Mouse (Mus musculus) cerebellum, adult 9-10 months (tissue): ENCODE measurements at regions not wholly inside any gene's neighbourhood (a gene's known extent, or its start where the extent isn't known, plus 50 kb on each side); places are given as distances from the start of the nearest gene placed in this dataset.
A peak's percentile ranks its signal among the peaks of the same experiment; 100 is the strongest.
"Not testable (repeated sequence)": the region's sequence is repeated elsewhere in the genome, so short reads cannot be mapped to it uniquely, and the experiment has no call there.

Experiments used
- DNase-seq: peaks from one replicate; pipeline ENCODE4 v3.0.0; 2022

- not testable (repeated sequence) for DNase-seq
These were observed 73.0 kb downstream of the Prl2c3 start for GRCm38 (mm10) chr13:12726831-12727230.

- DNase-seq, result not testable (repeated sequence)
These were observed 81.8 kb downstream of the Prl2c3 start for GRCm38 (mm10) chr13:12717972-12718546.

GRCm38 (mm10) chr13:12711471-12712273, 88.2 kb downstream of the Prl2c3 start:
- DNase-seq, result no peak

- DNase-seq, result not testable (repeated sequence)
These were observed 96.9 kb downstream of the Prl2c3 start for GRCm38 (mm10) chr13:12702804-12703612.

DNA sequence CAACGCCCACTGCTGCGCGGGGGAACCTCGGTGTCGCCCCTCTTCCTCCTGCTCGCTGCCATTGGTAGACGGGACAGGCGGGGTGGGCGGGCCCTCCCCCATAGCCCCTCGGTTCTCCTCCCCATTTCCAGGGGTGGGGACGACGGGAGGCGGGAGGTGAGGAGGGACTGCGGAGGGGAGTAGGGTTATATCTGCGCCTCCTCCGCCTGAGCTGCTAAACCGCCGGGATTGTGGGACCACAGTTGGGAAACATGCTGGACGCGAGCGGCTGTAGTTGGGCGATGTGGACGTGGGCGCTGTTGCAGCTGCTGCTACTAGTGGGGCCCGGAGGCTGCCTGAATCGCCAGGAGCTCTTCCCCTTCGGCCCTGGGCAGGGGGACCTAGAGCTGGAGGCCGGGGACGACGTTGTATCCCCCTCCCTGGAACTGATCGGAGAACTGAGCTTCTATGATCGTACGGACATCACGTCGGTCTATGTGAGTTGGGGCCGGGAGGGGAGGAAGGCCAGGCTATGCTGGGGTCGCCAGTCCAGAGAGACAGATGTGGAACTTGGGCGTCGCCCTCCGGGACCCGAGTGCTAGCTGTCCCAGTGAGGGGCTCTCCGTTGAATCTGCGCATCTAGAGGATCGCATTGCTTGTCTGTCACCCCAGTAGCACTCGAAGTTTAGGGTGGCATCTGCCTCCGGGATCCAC, 97.6 kb downstream of the Prl2c3 start:
- DNase-seq, result not testable (repeated sequence)

DNA sequence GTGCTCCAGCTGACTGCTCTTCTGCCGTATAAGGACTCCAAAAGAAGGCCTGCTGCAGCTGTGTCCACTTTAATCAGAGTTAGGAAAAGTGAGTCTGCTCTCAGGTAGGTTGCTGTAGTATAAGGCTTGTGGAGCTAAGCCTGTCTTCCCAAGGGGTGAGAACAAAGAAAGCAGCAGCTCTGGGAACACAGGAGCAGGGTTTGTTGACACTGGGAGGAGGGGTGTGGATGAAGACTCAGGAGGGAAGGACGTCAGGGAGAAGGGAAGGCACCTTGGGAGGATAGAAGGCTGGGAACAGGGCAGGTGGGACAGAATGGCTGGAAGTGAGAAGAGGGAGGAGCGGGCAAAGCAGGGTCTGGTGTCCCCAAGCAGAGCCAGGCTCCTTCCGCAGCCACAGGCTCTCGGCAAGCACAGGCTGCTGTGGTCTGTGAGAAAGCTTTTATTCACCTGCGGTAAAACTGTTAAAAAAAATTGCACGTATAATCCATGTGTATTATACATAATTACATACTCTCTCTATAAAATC, 106.2 kb downstream of the Prl2c3 start:
- not testable (repeated sequence) for DNase-seq

- DNase-seq, result not testable (repeated sequence)
These were observed 111.1 kb downstream of the Prl2c3 start for GRCm38 (mm10) chr13:12688778-12689177.

DNA sequence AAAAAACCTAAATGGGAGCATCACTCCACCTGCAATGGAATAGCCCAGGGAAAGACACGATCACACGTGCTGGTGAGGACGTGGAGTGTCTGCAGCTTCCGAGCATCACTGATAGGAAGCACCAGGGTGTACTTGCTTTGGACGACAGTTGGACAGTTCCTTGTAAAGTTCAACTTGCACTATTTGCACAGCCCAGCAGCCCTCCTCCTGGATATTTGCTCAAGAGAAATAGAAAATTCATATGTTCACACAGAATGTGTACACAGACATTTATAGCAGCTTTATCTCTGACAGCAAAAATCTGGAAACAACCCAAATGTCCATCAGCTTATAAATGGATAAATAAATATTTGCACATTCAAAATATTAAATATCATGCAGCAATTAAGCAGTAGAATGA, 111.7 kb downstream of the Prl2c3 start:
- not testable (repeated sequence) for DNase-seq

DNA sequence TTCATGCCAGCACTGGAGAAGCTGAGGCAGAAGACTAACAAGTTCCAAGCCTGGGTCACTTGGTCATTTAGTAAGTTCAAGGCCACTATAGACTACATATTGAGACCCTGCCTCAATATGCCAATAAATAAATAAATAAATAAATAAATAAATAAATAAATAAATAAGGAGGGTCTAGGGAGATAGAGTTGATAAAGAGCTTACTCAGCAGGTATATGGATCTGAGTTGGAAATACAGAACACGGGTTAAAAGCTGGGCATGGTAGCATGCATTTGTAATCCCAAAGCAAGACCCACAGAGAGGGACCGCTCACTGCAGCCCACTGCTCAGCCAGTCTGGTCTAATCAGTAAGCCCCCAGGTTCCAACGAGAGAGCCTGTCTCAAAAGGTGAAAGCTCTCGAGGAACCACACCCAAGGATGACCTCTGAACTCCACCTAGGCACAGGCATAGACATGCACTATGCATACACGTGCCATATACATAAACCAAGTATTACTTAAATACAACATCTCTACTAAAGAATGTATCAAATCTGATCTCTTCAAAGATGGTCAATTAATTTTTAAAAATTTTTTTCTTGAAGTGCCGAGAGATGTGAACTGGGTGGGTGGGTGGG, 115.4 kb downstream of the Ero1lb start:
- DNase-seq, result not testable (repeated sequence)

- peak; percentile 41 for DNase-seq
These were observed 114.7 kb downstream of the Ero1lb start for GRCm38 (mm10) chr13:12680283-12680953.

GRCm38 (mm10) chr13:12677372-12677771, 111.7 kb downstream of the Ero1lb start:
- no peak for DNase-seq

DNA sequence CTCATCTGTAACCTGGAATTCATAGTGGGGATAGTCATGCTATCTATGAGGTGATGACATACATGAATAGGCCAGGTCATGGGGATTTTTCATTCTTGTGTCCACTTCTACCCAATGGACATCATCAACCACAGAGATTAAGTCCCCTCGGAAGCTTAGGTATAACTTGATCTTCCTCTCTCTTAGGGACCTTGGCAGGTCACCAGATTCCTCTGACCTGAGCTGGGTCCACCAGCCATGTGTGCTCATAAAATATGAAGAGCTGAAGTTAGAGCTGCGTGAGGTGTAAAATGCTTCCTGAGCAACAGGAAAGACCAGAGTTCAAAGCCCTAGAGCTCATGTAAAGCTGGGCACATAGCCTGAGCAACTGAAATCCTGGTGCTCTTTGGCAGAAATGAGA, 105.3 kb downstream of the Ero1lb start:
- DNase-seq, result not testable (repeated sequence)

- DNase-seq, result not testable (repeated sequence)
These were observed 103.1 kb downstream of the Ero1lb start for GRCm38 (mm10) chr13:12668742-12669141.

GRCm38 (mm10) chr13:12667727-12668665, 102.3 kb downstream of the Ero1lb start:
- DNase-seq, result not testable (repeated sequence)

DNA sequence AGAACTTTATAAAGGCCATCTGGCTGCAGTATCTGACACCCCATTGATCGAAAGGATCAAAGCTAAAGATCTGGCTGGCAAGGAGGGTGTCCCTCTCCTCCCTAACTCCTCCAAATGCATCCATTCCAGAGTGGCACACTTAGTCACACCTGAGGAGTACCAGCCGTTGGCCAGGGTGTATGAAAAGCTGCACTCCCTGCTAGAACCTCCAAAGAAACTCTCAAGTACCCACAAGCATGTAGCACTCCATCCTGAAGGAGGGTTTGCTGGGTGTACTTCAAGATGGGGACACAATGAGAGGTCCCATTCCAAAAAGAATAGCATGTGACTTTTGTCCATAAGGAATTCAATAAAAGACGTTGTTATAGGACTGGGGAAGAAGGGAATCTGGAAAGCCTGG, 100.4 kb downstream of the Ero1lb start:
- not testable (repeated sequence) for DNase-seq
